Mouse (Mus musculus): ENCODE measurements around the gene Ccdc187.

Ccdc187 gene

DNA sequence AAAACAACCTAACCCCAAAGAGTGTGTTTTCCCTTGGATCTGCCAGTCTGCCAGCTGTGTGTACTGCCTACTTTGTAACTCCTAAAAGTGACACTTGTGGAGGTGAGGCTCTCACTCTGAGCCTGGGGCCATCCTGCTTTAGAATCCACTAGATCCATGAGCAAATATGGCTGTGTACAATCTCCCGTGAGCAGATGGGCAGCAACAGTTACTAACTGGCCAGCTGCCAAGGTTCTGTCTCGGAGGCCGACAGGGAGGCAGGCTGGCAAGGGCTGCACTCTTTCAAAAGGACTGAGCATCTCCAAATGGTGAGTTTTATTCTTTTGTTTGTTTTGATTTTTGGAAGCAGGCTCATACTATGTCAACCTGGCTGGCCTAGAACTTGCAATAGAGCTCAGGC, 79.8 kb downstream of the Ccdc187 start:
- DNase-seq (ENCODE audit: low read depth, low spot score): no peak

DNA sequence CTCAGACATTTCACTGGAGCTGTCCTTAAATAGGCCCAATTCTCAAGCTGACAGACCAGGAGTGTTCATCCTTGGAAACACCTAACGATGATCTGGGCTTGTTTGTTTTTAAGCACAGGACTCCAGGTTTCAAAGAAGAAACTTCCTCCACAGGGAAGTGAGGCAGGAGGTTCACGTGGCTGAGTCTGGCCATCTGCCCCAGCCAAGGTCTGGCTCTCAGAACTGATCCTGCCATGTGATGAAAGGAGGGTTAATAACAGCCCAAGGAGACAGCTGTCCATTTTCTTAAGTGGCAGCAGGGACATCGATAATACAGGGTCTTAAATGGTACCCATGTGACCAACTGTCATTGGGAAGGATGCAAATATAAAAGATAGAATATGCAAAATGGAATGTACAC, 84.8 kb downstream of the Ccdc187 start:
- DNase-seq (ENCODE audit: low read depth, low spot score): no peak

DNA sequence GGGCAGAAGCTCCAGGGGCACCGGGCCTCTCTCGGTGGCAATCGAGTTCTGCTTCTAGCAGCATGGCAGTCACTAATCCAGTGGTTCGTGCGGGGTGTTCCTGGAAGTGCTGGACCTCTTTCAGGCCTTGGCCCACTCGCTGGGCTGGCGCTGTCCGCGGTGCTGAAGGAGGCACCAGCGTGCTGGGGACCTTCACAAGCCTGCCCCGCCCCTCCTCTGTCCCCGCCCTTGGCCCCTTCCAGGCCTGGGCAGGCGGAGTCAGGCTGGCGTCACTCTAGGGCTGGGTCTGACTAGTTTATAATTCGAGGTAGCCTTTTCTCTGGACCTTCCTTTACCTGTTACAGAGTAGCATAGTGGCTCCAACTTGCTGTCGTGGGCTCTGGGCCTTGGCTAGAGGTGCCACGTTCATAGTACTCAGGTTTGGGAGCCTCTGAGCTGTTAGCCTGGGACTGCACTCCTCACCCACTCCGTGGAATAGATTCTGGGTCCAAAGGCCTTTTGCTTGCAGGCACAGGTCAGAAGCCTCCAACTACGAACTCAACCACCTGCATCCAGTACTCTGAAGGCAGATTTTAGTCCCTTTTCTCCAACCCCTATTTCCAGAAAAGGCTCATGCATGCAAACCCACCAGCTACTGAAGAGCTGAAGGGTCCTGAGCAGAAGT, 86.1 kb downstream of the Ccdc187 start, which contains the start of gene Lhx3:
TSS of gene Lhx3 (minus strand) at position 164 of the 664 bp plus-strand sequence.
- peak; percentile 79 for DNase-seq (ENCODE audit: low read depth, low spot score)

- no peak for DNase-seq (ENCODE audit: low read depth, low spot score)
These were observed 86.8 kb downstream of the Ccdc187 start for GRCm38 (mm10) chr2:26207559-26207958.

DNA sequence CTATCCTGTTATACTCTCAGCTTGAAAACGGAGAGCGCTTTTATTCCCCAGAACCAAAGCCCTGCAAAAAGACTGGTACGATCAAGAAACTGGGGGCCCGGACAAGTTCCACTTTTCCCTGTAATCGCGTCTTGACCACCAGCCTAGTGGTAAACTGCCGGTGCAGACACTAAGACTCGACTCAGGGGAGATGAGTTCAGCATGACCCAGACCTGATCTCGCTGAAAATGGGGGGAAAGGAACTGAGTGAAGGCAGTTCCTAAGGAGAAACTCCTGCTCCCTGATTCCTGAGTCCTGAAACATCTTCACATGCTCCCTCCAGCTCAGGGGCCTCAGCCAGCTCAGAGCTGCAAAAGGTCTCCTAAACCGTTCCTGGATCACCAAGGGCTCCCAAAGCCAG, 88.6 kb downstream of the Ccdc187 start:
- no peak for DNase-seq (ENCODE audit: low read depth, low spot score)

- peak; percentile 49 for DNase-seq (ENCODE audit: low read depth, low spot score)
These were observed 89.2 kb downstream of the Ccdc187 start for GRCm38 (mm10) chr2:26205126-26205525.

DNA sequence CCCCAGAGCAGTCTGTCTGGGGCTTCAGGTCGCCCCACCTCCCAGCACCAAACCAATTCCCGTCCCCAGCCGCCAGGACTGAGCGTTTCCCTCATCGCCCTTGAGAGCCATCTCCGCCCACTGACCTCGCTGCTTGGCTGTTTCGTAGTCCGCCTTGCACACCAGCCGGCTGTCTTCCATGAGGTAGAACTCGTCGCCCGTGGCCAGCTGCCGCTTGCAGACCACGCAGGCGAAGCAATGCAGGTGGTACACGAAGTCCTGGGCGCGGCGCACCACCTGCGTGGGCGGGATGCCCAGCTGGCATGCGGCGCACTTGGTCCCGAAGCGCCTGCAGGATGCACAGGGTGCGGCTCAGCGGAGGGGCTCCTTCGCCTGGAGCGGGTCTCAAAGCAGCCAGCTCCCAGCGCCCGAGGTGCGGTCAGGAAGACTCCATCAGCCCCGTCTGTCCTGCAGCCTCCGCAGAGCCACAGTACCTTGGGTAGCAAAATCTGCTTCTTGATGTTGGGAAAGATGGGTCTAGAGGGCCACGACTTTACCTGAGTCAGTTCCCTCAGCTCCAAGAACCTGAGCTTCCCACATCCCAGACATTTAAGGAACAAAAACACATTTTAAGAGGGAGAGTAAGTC, 91.4 kb downstream of the Ccdc187 start:
- peak; percentile 65 for DNase-seq (ENCODE audit: low read depth, low spot score)

DNA sequence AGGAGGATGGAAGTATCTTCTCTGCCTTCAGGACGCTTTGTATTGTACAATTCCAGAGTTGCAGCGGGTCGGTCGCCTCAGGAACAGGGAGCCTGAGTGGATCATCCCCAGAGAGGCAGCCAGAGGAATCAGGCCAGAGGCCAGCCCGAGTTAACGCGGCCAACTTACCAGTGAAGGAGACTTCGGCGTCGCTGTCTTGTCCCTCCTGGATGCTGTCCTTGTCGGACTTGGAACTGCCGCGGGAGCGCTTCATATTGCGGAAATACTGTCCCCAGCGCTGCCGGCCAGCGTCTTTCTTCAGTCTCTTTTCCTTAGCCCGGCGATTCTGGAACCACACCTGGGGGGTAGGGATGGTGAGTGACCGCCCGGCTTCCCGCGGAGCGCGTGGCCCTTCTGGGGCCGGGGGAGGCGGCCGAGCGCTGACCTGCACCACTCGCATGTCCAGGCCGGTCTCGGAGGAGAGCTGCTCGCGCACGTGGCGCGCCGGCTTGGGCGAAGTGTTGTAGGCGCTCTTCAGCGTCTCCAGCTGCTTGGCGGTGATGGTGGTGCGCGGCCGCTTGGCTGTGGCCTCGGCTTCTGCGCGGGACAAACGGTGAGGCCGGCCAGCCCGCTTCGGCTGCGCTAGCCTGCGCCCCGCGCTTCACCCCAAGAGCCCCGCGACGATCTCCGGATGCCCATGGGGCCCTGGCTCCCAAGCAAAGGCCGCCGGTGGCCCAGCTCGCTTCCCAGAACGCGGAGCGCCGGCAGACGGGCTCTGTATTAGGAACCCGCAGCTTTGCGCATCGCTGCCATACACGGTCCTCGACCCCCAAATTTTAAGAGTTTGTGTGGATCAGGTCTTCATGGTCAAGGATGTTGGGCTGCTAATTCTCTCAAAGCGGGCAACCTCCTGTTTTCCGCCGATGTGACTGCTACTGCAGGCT, 92.2 kb downstream of the Ccdc187 start:
- DNase-seq (ENCODE audit: low read depth, low spot score): peak; percentile 21

- DNase-seq (ENCODE audit: low read depth, low spot score): no peak
These were observed 95.9 kb downstream of the Ccdc187 start for GRCm38 (mm10) chr2:26198488-26198887.

GRCm38 (mm10) chr2:26194552-26195339, 99.6 kb downstream of the Ccdc187 start:
- DNase-seq (ENCODE audit: low read depth, low spot score): no peak
